Mouse (Mus musculus) liver, adult 2 months (tissue): ENCODE data around the gene Abca4. TPM values are rescaled to one million over a fixed set of nuclear protein-coding genes. Genes with fewer than 3 reads are reported as not detected.

Experiments used
- DNase-seq: peaks from one replicate; pipeline ENCODE4 v3.0.0-alpha.2; 2011; ENCODE audit warnings: low read depth, low spot score; ENCODE audit errors: extremely low read depth
- H3K27ac ChIP-seq: fragments of 200-500 bp; replicated peaks from 2 replicates; pipeline ENCODE4 v1.5.1; 2012; ENCODE audit warnings: low read depth, mild to moderate bottlenecking, control low read depth, inconsistent platforms, low read length; ENCODE audit not compliant: insufficient read depth
- H3K27me3 ChIP-seq: fragments of 200-500 bp; 2 replicates; pipeline ENCODE4 v1.6.1; 2012; ENCODE audit warnings: mild to moderate bottlenecking, moderate library complexity, low read length, inconsistent platforms; ENCODE audit not compliant: control insufficient read depth, insufficient read depth
- H3K36me3 ChIP-seq: fragments of 200-500 bp; 2 replicates; pipeline ENCODE4 v1.6.1; 2012; ENCODE audit warnings: low read length, inconsistent platforms; ENCODE audit not compliant: control insufficient read depth, insufficient read depth
- H3K4me1 ChIP-seq: fragments of 200-500 bp; 2 replicates; pipeline ENCODE4 v1.6.1; 2011; ENCODE audit warnings: low read length; ENCODE audit not compliant: control insufficient read depth, insufficient read depth
- H3K4me3 ChIP-seq: fragments of 200-500 bp; 2 replicates; pipeline ENCODE4 v1.5.1; 2011; ENCODE audit warnings: low read depth, mild to moderate bottlenecking, control low read depth, low read length, moderate library complexity; ENCODE audit not compliant: insufficient read depth
- H3K79me2 ChIP-seq: fragments of 200-500 bp; 2 replicates; pipeline ENCODE4 v1.6.1; 2012; ENCODE audit warnings: inconsistent platforms, mild to moderate bottlenecking, low read length, moderate library complexity; ENCODE audit not compliant: control insufficient read depth, insufficient read depth
- H3K9ac ChIP-seq: fragments of 200-500 bp; 2 replicates; pipeline ENCODE4 v1.6.1; 2012; ENCODE audit warnings: low read depth, mild to moderate bottlenecking, control low read depth, inconsistent platforms, low read length
- CTCF ChIP-seq: fragments of 200-500 bp; IDR thresholded peaks from 2 replicates; pipeline ENCODE4 v1.5.1; 2011; ENCODE audit warnings: low read depth, low read length, control low read depth
- POLR2A ChIP-seq: fragments of 200-500 bp; IDR thresholded peaks from 2 replicates; pipeline ENCODE4 v1.6.1; 2011; ENCODE audit warnings: low read length, control low read depth; ENCODE audit not compliant: insufficient read depth; ENCODE audit errors: extremely low read depth
- WGBS: fragments of 180-500 bp; shearing (Covaris S2); methylation state at CpG from one replicate; pipeline ENCODE4 v1.1.7; 2018; 5-methylcytosine and 5-hydroxymethylcytosine counted together
- polyA plus RNA-seq: library from polyadenylated mRNA; depleted of rRNA; stranded (reverse); fragments of >200 nt; gene quantifications from 2 replicates; pipeline ENCODE4 v1.2.3, GENCODE M21; 2012
- total RNA-seq: library from RNA; depleted of rRNA; stranded (reverse); fragments of >200 nt; gene quantifications from 2 replicates; pipeline ENCODE4 v1.2.3, GENCODE M21; 2014

Gene Abca4
- total and polyA plus RNA-seq, 2 experiments, result 0.05 to 0.37 TPM

GRCm38 (mm10) chr3:122200017-122200416 lies 155.8 kb downstream of the Abca4 start:
- TF ChIP-seq POLR2A (no peak), CTCF (no peak)
- DNase-seq, result peak; percentile 82
- no peak overlapping the region for H3K4me3 ChIP-seq
- WGBS, result 56% methylated on average over 5 of the region's 5 CpGs
- no peaks in the 10 kb centered on the region for H3K27me3 ChIP-seq
- peaks cover 35% of the 10 kb centered on the region for H3K4me1 ChIP-seq
- no peaks in the 10 kb centered on the region for H3K36me3 ChIP-seq
- peak overlapping the region; percentile 82 for H3K27ac ChIP-seq
- H3K9ac ChIP-seq, result no peak overlapping the region
- H3K79me2 ChIP-seq, result no peaks in the 10 kb centered on the region

- no peak overlapping the region for H3K9ac ChIP-seq
- no peak for DNase-seq
- H3K4me3 ChIP-seq, result no peak overlapping the region
- H3K27ac ChIP-seq, result peak overlapping the region; percentile 82
- no peaks in the 10 kb centered on the region for H3K27me3 ChIP-seq
- no peaks in the 10 kb centered on the region for H3K79me2 ChIP-seq
- TF ChIP-seq POLR2A, result no peak
- TF ChIP-seq CTCF, result no peak
- 80% methylated on average over 5 of the region's 5 CpGs for WGBS
- H3K36me3 ChIP-seq, result no peaks in the 10 kb centered on the region
- H3K4me1 ChIP-seq, result peaks cover 35% of the 10 kb centered on the region
Observed at GRCm38 (mm10) chr3:122200447-122200846, 156.2 kb downstream of the Abca4 start.

- no peak overlapping the region for H3K27ac ChIP-seq
- TF ChIP-seq POLR2A, result no peak
- H3K36me3 ChIP-seq, result no peaks in the 10 kb centered on the region
- no peak overlapping the region for H3K9ac ChIP-seq
- no peak for DNase-seq
- H3K4me1 ChIP-seq, result peaks cover 30% of the 10 kb centered on the region
- H3K27me3 ChIP-seq, result no peaks in the 10 kb centered on the region
- H3K4me3 ChIP-seq, result no peak overlapping the region
- no peaks in the 10 kb centered on the region for H3K79me2 ChIP-seq
- WGBS, result 60% methylated on average over 5 of the region's 5 CpGs
Observed at GRCm38 (mm10) chr3:122202307-122202732, 158.1 kb downstream of the Abca4 start.

GRCm38 (mm10) chr3:122203675-122204329 lies 159.6 kb downstream of the Abca4 start:
- 64% methylated on average over 9 of the region's 9 CpGs for WGBS
- peaks cover 38% of the 10 kb centered on the region for H3K4me1 ChIP-seq
- H3K79me2 ChIP-seq, result no peaks in the 10 kb centered on the region
- no peak overlapping the region for H3K9ac ChIP-seq
- no peaks in the 10 kb centered on the region for H3K36me3 ChIP-seq
- H3K27ac ChIP-seq, result no peak overlapping the region
- no peak for DNase-seq
- no peak overlapping the region for H3K4me3 ChIP-seq
- no peaks in the 10 kb centered on the region for H3K27me3 ChIP-seq
- no peak for TF ChIP-seq POLR2A
- no peak for TF ChIP-seq CTCF

GRCm38 (mm10) chr3:122205753-122206152 lies 161.5 kb downstream of the Abca4 start:
- no peaks in the 10 kb centered on the region for H3K79me2 ChIP-seq
- no peak overlapping the region; the same call in 1 of the 2 replicates for H3K4me3 ChIP-seq
- H3K9ac ChIP-seq, result peak overlapping the region; percentile 51; the same call in 1 of the 2 replicates
- H3K27me3 ChIP-seq, result no peaks in the 10 kb centered on the region
- no peak for DNase-seq
- H3K4me1 ChIP-seq, result peaks cover 32% of the 10 kb centered on the region
- no peaks in the 10 kb centered on the region for H3K36me3 ChIP-seq
- H3K27ac ChIP-seq, result peak overlapping the region; percentile 79
- 34% methylated on average over 6 of the region's 6 CpGs for WGBS
- TF ChIP-seq CTCF (no peak), POLR2A (no peak)

GRCm38 (mm10) chr3:122206279-122207070 lies 162.2 kb downstream of the Abca4 start:
- no peak overlapping the region for H3K4me3 ChIP-seq
- peak overlapping the region; percentile 79 for H3K27ac ChIP-seq
- TF ChIP-seq POLR2A (no peak), CTCF (no peak)
- H3K4me1 ChIP-seq, result peaks cover 34% of the 10 kb centered on the region
- H3K79me2 ChIP-seq, result no peaks in the 10 kb centered on the region
- no peaks in the 10 kb centered on the region for H3K36me3 ChIP-seq
- WGBS, result 17% methylated on average over 8 of the region's 8 CpGs
- H3K27me3 ChIP-seq, result no peaks in the 10 kb centered on the region
- no peak overlapping the region for H3K9ac ChIP-seq
- peak; percentile 99 for DNase-seq
